Mouse (Mus musculus) left cerebral cortex, adult 2 months (tissue): Measurements from ENCODE around the gene Tfrc. TPM values are rescaled to one million over a fixed set of nuclear protein-coding genes. Genes with fewer than 3 reads are reported as not detected.
A peak's percentile ranks its signal among the peaks of the same experiment; 100 is the strongest.
"Not testable (repeated sequence)": the region's sequence is repeated elsewhere in the genome, so short reads cannot be mapped to it uniquely, and the experiment has no call there.

Source experiments
- DNase-seq, 2 experiments: peaks; one replicate each; pipeline ENCODE4 v3.0.0; 2021 to 2022; ENCODE audit warnings: low spot score in 2 of 2, mixed read lengths in 1 of 2; ENCODE audit errors: extremely low spot score in 1 of 2
- H3K27ac ChIP-seq: fragments of 200-600 bp; 2 replicates; pipeline ENCODE4 v1.8.1; 2022
- H3K4me3 ChIP-seq: fragments of 200-600 bp; 2 replicates; pipeline ENCODE4 v1.8.1; 2022
- CTCF ChIP-seq: fragments of 200-600 bp; IDR thresholded peaks from 2 replicates; pipeline ENCODE4 v1.8.1; 2022; ENCODE audit warnings: antibody characterized with exemption, mild to moderate bottlenecking, moderate library complexity
- intact Hi-C: fragments of 180-260 bp; cut with DNase I; formaldehyde crosslinking; loops from one replicate; pipeline ENCODE4 v1.15.1; 2025
- total RNA-seq, 2 experiments: library from RNA; stranded (reverse); gene quantifications; 2 replicates each; pipeline ENCODE4 v1.2.3; 2021

The Tfrc gene
- total RNA-seq, 2 experiments from 2014 or later = 68.3 to 85.0 TPM

DNA sequence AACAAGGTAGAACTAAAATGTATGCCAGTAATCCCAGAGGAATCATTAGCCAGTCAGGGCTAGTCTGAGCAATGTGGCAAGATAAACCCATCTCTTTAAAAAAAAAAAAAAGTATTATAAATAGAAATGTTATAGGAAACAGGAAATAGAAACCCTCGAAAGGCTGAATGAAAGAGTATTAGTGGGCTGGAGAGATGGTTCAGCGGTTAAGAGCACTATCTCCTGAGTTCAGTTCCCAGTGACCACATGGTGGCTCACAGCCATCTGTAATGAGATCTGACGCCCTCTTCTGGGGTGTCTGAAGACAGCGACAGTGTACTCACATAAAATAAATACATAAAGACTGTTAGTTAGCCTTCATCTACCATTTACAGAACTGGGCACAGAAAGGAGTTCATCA lies 5.3 kb downstream of the Tfrc start:
- peak; percentile 30 for TF ChIP-seq CTCF
- H3K4me3 ChIP-seq = no peak overlapping the region
- intact Hi-C loops = loop anchor here (5.0 kb wide), 1 partner anchor 107 kb away; no protein-coding TSS in a partner anchor

GRCm38 (mm10) chr16:32618946-32619345 lies 10.2 kb downstream of the Tfrc start:
- DNase-seq = no peak
- intact Hi-C loops = no loop called here
- H3K27ac ChIP-seq = no peak overlapping the region
- no peak overlapping the region for H3K4me3 ChIP-seq
- TF ChIP-seq CTCF = no peak

More for the DNA sequence above, 5.3 kb downstream of the Tfrc start:
- no peak for DNase-seq
- H3K27ac ChIP-seq = no peak overlapping the region

- DNase-seq = no peak
- H3K27ac ChIP-seq = no peak overlapping the region
- intact Hi-C loops = no loop called here
- no peak overlapping the region for H3K4me3 ChIP-seq
- no peak for TF ChIP-seq CTCF
Observed at GRCm38 (mm10) chr16:32628140-32628539, 19.4 kb downstream of the Tfrc start.

- Histone ChIP-seq H3K27ac (no peak overlapping the region), H3K4me3 (no peak overlapping the region)
- DNase-seq = no peak
- intact Hi-C loops = no loop called here
- no peak for TF ChIP-seq CTCF
Observed at GRCm38 (mm10) chr16:32632328-32632824, 23.7 kb downstream of the Tfrc start.

GRCm38 (mm10) chr16:32633486-32634012 lies 24.8 kb downstream of the Tfrc start:
- TF ChIP-seq CTCF = no peak
- H3K27ac ChIP-seq = no peak overlapping the region

DNA sequence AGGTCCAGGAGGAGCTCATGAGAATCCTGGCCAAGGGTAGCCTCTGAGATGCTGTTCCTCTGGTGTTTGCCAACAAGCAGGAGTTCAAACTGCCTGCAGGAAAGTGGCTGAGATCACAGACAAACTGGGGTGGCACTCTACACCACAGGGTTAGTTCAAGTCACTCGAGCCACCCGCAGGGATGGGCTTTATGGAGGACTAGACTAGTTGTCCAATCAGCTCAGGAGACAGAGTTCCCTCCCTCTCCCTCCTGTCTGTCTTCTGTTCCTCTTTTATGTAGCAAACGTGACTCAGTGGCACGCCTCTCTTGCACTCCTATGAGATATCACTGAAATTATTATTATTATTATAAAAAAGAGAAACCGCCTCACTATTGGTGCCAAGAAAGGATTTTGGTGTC lies 25.5 kb downstream of the Tfrc start:
- no peak for TF ChIP-seq CTCF
- intact Hi-C loops = no loop called here
- no peak overlapping the region for H3K27ac ChIP-seq
- DNase-seq = no peak
- H3K4me3 ChIP-seq = no peak overlapping the region

More at GRCm38 (mm10) chr16:32633486-32634012, 24.8 kb downstream of the Tfrc start:
- intact Hi-C loops = no loop called here
- no peak for DNase-seq
- H3K4me3 ChIP-seq = no peak overlapping the region

DNA sequence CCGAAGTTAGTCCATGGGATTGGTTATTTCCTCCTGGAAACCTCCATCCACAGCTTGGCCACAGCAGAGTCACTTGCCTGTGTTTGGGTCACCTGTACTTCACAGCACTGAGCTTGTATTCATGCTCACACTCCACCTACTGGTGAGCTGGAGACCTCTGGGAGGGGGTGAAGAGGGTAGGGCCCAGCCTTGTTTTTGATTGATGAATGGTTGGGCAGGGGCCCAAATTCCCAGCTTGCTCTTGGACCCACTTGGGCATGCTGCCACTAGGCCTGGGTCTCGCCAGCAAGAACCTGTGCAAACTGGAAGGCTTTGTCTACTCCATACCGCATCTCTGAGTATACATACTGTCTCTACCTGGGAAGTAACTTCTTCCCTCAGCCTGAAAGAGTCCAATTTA lies 26.6 kb downstream of the Tfrc start:
- peak; percentile 15 for TF ChIP-seq CTCF
- intact Hi-C loops = no loop called here
- H3K4me3 ChIP-seq = no peak overlapping the region
- DNase-seq = no peak
- H3K27ac ChIP-seq = no peak overlapping the region

DNA sequence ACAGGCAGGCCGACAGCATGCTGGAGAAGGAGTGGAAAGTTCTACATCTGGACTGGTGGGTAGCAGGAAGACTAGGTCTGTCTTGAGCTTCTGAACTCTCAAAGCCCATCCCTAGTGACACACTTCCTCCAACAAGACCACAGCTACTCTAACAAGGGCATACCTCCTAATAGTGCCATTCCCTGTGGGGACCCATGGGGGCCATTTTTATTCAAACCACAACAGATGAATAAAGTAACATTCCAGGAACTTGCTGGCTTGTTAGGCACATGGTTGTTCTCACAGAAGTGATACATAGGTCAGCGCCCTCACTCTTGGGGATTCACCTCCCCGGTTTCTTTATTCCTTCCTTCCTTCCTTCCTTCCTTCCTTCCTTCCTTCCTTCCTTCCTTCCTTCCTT lies 27.6 kb downstream of the Tfrc start:
- DNase-seq = no peak
- intact Hi-C loops = no loop called here
- TF ChIP-seq CTCF = no peak
- no peak overlapping the region for H3K27ac ChIP-seq
- no peak overlapping the region for H3K4me3 ChIP-seq

DNA sequence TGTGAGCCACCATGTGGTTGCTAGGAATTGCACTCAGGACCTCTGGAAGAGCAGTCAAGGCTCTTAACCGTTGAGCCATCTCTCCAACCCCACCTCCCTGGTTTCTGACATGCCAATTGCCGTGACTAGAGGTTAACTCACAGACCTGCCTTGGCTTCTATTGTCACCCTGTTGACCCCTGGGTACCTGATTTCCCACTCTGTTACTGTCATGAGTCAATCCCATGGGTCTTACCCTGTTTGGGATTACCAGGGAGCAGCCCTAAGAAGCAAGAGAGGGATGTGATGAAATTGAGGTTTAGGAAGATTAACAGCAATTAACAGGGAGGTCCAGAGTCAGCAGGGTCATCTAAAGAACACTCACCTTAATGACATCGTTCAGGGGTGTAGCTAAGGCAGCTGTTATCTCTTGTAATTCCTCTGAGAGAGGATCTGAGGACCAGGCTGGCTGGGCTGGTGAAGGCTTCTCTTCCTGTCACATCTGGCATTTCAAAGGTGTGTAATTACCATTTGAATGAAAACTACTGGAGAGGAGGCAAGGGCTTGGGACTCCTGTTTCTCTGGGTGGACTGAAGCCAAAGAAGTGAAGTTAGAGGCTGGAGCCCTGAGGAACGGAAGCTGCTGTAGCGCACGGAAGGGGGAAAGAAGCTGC lies 28.3 kb downstream of the Tfrc start:
- no peak overlapping the region for H3K4me3 ChIP-seq
- no peak for DNase-seq
- H3K27ac ChIP-seq = no peak overlapping the region
- TF ChIP-seq CTCF = no peak
- intact Hi-C loops = no loop called here

DNA sequence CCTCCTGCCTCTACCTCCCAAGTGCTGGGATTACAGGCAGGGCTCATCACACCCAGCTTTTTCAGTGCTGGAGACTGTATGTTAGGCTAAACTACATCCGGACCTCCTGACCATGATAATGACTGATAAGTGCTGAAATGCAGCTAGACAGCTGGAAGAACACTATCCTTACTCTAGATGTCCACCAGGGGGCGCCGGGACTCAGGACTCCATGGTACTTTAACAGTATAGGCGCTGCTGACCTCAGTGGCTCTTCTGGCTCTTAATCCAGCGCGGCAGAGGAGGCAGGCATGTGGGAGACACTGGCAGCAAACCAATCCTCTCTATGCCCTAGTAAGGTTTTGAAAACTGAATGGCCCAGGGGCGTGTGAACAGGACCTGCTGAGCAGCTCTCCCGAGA lies 29.8 kb downstream of the Tfrc start:
- Histone ChIP-seq H3K4me3 (no peak overlapping the region), H3K27ac (no peak overlapping the region)
- DNase-seq = peak; percentile 77
- peak; percentile 95 for TF ChIP-seq CTCF
- intact Hi-C loops = loop anchor here (1.0 kb wide), 2 partner anchors 44 to 51 kb away; no protein-coding TSS in a partner anchor

DNA sequence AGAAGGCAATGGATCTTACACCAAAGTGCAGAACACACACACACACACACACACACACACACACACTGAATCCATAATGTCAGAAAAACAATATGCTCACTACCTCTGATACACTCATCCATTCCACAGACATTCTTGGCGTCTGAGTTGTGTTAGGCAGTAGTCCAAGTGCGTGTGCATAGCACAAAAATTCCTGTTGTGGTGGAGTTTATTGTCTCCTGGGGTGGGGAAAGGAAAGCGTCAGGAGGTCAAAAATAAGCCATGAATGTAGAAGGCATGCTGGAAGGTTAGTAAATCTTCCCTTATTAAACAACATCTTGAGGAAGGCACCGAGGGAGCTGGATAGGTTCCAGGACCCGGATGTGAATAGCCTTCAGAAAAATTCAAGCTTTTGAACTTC lies 31.4 kb downstream of the Tfrc start:
- no peak overlapping the region for H3K27ac ChIP-seq
- DNase-seq = no peak
- no peak for TF ChIP-seq CTCF
- intact Hi-C loops = no loop called here
- H3K4me3 ChIP-seq = no peak overlapping the region

DNA sequence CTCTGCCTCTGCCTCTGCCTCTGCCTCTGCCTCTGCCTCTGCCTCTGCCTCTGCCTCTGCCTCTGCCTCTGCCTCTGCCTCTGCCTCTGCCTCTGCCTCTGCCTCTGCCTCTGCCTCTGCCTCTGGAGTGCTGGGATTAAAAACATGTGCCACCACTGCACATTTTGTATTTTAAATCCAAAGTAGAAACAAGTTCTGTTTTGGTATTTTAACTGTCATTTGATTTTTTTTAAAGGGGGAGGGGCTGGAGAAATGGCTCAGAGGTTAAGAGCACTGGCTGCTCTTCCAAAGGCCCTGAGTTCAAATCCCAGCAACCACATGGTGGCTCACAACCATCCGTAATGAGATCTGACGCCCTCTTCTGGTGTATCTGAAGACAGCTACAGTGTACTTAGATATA lies 32.0 kb downstream of the Tfrc start:
- H3K27ac ChIP-seq, intact Hi-C loops, DNase-seq, H3K4me3 ChIP-seq: not testable (repeated sequence)
